Mouse (Mus musculus) cerebellum, adult 9-10 months (tissue): Measurements from ENCODE around the gene Il15ra.

ENCODE experiments used
- DNase-seq: peaks from one replicate; pipeline ENCODE4 v3.0.0; 2022

Gene Il15ra

DNA sequence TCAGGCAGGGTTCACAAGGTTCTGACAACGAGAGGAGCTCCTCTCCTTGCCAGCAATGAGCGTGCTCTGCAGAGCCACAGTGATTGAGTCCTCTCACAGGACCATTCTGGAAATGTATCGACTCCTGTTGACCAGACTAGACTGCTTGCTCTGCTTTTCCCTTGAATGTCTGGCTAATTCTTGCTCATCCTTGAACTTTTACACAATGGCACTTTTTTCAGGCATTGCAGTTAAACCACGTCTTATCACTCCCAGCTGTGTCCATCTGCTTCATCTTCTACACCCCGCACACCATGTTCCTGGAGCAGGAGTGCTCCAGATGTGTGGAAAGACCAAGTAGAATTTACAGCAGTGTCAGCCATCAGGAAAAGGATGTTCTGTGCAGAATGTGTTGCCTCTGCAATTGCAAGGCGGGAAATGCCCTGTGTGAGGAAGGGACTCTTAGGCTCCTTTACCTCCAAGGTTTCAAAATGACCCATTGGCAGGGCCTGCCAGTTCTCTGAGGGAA lies 7.4 kb downstream of the Il15ra start:
- DNase-seq = no peak

DNA sequence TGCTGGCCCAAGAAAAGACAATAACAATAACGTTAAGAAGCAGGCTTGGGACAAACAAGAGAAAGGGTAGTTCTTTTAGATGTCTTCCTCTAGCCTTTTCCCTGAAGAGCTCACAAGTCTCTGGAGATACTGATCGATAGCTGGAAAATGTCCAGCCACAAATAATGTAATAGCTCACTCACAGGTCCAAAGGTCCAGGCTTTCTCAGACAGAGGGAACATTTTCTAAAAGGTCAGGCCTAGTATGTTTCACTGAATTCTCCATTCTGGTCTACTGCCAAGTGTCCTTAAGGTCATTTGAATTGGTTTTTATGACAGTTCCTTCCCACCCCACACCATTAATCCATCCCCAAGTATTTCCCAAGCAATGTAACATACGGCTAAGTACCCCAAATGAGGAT lies 7.9 kb downstream of the Il15ra start:
- DNase-seq = no peak

DNA sequence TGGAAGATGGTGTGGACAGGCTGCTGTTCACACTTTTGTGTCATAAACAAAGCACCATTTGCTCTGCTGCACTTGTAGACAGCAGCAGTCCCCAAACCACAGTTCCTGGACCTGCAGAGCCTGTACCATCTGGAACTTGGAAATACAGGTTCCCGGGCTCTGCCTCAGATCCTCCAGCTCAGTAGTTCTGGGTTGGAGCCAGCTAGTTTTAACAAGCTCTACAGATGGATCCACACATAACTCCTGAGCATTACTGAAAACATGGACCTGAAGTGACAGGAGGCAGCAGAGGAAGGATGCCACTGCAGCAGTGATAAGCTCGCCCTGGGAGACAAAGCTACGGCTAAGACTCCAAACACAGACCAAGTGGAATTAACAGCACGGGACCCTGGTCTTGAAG lies 9.4 kb downstream of the Il15ra start:
- DNase-seq = no peak

- no peak for DNase-seq
These were observed 13.5 kb downstream of the Il15ra start for GRCm38 (mm10) chr2:11718573-11718972.

DNA sequence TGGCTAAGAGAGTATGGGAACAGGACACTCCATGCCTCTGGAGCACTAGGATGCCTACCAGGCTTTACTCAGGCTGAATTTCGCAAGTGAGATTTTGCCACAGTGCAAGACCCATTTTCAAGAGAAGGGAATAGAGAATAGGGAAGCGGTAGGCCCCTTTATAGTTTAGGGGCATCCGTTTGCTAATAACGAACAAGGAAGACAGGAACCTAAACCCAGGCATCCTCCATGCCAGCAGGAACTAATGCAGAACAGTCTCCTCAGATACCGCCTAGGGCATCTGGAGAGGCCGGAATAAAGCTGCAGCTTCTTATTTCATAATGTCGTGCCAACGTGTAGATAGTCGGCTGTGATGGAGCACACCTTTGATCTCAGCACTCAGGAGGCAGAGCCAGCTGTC lies 17.5 kb downstream of the Il15ra start:
- no peak for DNase-seq

DNA sequence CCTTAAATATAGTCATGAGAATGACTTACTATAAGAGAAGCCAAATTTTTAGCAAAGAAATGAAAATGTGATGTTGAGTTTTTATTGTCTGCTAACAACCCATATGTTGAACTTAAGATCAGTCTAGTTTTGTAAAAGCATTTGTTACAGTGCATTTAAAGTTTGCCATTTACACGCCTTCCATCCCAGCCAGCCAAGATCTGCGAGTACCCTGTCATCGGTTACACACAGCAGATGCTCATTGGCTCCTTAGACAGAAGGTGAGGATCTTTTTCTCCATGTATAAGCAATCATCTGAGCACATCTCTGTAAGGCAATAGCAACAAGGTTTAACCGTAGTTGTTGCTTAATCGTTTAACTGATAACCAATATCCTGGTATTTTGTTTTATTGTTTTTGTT lies 22.5 kb downstream of the Il15ra start:
- DNase-seq = no peak

DNA sequence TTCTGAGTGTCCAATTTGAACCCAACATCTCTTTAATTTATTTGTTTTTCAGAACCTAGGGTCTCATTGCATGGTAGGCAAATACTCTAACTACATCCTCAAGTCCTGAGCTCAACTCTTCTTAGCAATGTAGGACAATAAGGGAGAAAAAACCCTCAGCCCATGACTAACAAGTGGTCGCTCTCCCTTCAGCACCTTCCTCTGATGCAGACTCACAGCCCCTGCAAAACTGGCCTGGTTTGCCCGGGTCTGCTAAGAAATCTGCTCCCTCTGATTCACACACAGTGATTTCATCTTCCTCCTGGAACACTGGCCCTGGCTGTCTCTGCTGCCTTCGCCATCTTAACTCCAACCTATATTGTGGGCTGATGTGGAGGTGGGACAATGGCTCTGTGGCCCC lies 24.0 kb downstream of the Il15ra start:
- no peak for DNase-seq

DNA sequence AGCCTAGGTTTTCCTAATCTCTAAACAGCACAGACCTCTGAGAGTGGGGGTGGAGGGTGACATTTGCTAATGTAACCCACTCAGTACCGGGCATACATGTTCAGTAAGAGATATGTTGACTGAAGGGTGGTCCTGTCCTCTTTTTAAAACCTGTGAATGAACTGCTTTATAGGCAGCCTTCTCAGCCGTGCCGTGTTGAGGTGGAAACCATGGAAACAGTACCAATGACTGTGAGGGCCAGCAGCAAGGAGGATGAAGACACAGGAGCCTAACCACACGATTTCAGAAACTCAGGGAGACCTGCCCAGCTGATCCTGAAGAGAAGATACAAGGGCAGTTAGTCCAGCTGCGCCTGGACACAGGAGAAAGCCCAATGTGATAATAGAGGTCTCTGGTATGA lies 27.9 kb downstream of the Il15ra start:
- no peak for DNase-seq

- DNase-seq = no peak
These were observed 30.8 kb downstream of the Il15ra start for GRCm38 (mm10) chr2:11735853-11736252.

GRCm38 (mm10) chr2:11738794-11739193 lies 33.7 kb downstream of the Il15ra start:
- no peak for DNase-seq

DNA sequence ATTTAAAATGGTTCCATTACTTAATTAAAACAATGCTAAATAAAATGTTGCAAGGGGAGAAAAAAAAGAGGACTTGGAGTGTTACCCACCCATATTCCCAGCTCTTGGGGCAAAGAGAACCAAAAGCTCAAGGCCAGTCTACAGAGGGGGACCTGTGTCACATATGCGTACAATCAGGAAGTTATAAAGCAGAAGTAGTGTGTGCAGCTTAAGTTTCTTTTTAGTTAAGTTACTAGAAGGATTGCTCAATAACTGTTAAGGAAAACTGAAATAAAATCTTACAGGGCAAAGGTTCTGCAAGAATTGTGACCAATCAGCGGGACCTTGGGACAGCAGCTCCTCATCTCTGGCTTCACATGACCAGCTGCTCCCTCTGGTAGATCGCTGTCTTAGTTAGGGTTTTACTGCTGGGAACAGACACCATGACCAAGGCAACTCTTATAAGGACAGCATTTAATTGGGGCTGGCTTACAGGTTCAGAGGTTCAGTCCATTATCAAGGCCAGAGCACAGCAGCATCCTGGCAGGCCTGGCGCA lies 34.5 kb downstream of the Il15ra start:
- DNase-seq = no peak

- DNase-seq = no peak
These were observed 57.5 kb downstream of the Il15ra start for GRCm38 (mm10) chr2:11762541-11762940.

GRCm38 (mm10) chr2:11765694-11766093 lies 60.6 kb downstream of the Il15ra start:
- DNase-seq = peak; percentile 64

DNA sequence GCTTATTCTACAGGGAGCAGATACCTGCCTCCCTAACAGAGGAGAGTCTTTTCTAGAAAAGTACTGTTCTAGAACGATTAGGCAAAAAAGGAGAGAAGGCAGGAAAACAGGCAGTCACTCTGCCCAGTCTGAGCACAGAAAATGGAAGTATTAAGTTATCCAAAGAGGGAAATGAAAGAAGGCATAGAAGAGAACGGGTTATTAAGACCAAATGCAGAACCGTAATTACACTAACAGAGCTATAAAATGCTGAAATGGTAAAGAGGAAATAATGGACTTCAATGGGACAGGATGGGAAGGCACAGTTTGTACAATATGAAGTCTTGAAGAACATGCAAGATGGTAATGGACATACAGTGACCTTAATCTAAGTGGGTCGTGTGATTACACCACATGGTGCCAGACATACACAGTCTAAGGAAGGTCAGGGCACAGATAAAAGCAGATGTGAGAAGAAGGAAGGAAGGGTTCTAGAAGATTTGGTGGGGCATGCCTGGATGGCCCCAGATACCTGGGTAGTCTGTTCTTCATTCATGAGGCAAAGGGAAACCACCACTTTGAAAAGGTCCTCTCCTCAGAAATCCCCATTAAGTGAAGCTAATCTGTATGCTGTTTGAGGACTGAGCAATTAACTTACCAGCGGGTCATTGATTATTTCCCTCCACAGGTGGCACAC lies 61.5 kb downstream of the Il15ra start:
- DNase-seq = no peak

- no peak for DNase-seq
These were observed 62.1 kb downstream of the Il15ra start for GRCm38 (mm10) chr2:11767161-11767545.

DNA sequence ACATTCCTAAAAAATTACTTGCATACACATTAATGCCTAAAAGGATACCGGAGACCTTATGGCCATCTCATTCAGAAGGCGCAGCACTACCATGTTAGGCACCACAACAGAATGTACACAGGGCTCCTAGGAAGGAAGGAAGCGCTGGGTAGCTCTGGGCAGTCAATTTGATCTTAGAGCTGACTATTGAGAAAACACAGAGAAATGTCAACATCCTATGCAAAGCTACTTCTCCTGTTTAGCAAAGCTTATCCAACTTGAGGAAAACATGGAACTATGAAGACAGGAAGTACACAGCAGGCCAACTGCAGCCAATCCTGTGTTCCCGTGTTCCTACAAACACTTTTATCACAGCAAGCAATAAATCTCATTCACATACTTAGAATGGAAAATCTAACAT lies 66.6 kb downstream of the Il15ra start:
- no peak for DNase-seq

DNA sequence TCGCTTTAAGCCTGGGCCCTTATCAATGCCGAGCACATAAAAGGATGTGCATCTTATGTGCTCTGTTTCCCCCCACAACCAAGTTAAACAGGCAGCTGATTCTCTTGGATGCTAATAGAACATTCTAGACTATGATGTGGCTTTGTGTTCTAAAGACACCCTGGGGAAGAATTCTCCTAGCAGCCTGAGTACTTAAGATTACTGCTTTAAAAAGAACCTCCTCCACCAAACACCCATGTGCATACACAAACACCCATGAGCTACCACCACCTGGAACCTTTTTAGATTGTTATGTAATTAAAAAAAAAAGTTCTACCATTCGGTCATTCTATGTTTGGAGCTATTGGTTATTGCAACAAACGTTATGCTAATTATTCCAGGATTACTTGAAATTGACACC lies 67.3 kb downstream of the Il15ra start:
- no peak for DNase-seq

DNA sequence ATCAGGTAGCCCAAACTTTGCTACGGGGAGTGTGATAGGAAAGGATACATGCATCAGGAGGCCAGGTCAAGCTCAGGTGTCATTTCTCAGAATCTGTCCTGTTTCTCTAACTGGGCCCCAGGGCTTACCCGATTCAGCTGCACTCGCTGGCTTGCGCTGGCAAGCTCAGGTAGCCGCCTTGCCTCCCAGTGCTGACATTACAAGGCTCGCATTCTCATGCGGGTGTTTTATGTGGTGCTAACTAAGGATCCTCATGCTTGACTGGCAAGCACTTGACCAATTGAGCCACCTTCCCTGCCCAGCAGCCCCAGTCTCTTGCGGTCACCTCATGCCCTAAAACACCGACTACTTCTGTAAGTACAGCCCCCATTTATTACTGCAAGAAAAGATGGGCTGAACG lies 69.3 kb downstream of the Il15ra start:
- DNase-seq = no peak

GRCm38 (mm10) chr2:11775121-11775520 lies 70.0 kb downstream of the Il15ra start:
- DNase-seq = no peak

- DNase-seq = no peak
These were observed 71.3 kb downstream of the Il15ra start for GRCm38 (mm10) chr2:11776415-11776814.

GRCm38 (mm10) chr2:11777091-11778068 lies 72.3 kb downstream of the Il15ra start, which contains the start of the genes Fbh1 and Ankrd16:
Gene Fbh1 (minus strand): TSS chr2:11777582.
Gene Ankrd16 (plus strand): TSS chr2:11777876.
- peak; percentile 100 for DNase-seq

DNA sequence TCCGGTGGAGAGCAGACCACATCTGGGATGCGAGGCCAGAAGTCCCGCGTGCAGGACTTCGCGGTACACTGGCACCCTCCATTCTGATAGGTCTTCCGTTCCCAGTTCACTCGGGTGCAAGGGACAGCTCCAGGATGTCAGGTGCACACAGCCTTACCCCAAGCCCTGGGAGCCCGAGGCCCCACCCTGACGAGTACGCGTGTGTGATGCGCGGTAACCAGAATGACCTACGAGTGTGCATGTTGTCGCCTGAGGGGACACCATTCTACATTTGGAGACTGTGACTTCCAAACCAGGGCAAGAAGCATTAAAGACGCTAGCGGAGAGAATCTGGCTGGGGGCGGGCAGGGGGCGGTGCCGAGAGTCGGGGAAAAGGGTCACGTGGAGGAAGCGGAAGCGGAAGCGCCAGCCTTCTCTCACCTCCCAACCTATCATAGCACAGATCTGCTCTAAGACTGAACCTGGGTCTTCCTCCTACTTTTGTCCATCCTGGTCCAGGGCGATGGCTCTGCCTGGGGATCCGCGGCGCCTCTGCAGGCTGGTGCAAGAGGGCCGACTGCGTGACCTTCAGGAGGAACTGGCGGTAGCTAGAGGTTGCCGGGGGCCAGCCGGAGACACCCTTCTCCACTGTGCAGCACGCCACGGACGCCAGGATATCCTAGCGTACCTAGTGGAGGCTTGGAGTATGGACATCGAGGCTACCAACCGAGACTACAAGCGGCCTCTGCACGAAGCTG lies 73.2 kb downstream of the Il15ra start:
- peak; percentile 84 for DNase-seq
